Mouse (Mus musculus) myocyte (in vitro differentiated cells): ENCODE measurements around the gene Epha4. TPM values are rescaled to one million over a fixed set of nuclear protein-coding genes. Genes with fewer than 3 reads are reported as not detected.

Experiments used
- H3K27me3 ChIP-seq: one replicate; pipeline ENCODE4 v1.6.1; 2011; ENCODE audit not compliant: control insufficient read depth, insufficient read depth, insufficient read length
- H3K36me3 ChIP-seq: one replicate; pipeline ENCODE4 v1.6.1; 2011; ENCODE audit not compliant: control insufficient read depth, insufficient read depth
- H3K4me2 ChIP-seq: one replicate; pipeline ENCODE4 v1.6.1; 2011; ENCODE audit warnings: low read depth, control low read depth
- H3K4me3 ChIP-seq: one replicate; pipeline ENCODE4 v1.5.1; 2011; ENCODE audit warnings: mild to moderate bottlenecking, control low read depth, moderate library complexity
- H3K79me2 ChIP-seq: one replicate; pipeline ENCODE4 v1.6.1; 2011; ENCODE audit not compliant: control insufficient read depth, insufficient read depth
- H3ac ChIP-seq: one replicate; pipeline ENCODE4 v1.6.1; 2011; ENCODE audit not compliant: control insufficient read depth, insufficient read length
- CEBPB ChIP-seq: IDR thresholded peaks from 2 replicates; pipeline ENCODE4 v1.6.1; 2011; ENCODE audit warnings: mild to moderate bottlenecking, moderate library complexity; ENCODE audit not compliant: poor library complexity, insufficient read depth, severe bottlenecking
- E2F4 ChIP-seq: IDR thresholded peaks from one replicate; pipeline ENCODE4 v1.6.1; 2011; ENCODE audit warnings: mild to moderate bottlenecking, control low read depth, moderate library complexity; ENCODE audit not compliant: insufficient read depth
- MAX ChIP-seq: IDR thresholded peaks from one replicate; pipeline ENCODE4 v1.6.1; 2011; ENCODE audit warnings: low read depth, mild to moderate bottlenecking, control low read depth
- MYOD1 ChIP-seq, 3 experiments: IDR thresholded peaks; one replicate each; pipeline ENCODE4 v1.6.1; 2011; ENCODE audit warnings: control low read depth in 2 of 3, low read depth in 2 of 3, mild to moderate bottlenecking in 2 of 3, moderate library complexity in 1 of 3; ENCODE audit not compliant: insufficient read length in 2 of 3, control insufficient read depth in 1 of 3
- MYOG ChIP-seq, 3 experiments: IDR thresholded peaks; one replicate each; pipeline ENCODE4 v1.6.1; 2011; ENCODE audit warnings: control low read depth in 2 of 3, low read depth in 2 of 3, mild to moderate bottlenecking in 2 of 3; ENCODE audit not compliant: insufficient read length in 2 of 3, control insufficient read depth in 1 of 3, insufficient read depth in 1 of 3
- POLR2A ChIP-seq: IDR thresholded peaks from one replicate; pipeline ENCODE4 v1.6.1; 2011; ENCODE audit warnings: low read depth, mild to moderate bottlenecking, control low read depth, moderate library complexity; ENCODE audit not compliant: insufficient read length
- POLR2AphosphoS2 ChIP-seq: IDR thresholded peaks from one replicate; pipeline ENCODE4 v1.6.1; 2011; ENCODE audit warnings: low read depth, control low read depth; ENCODE audit not compliant: insufficient read length
- REST ChIP-seq: IDR thresholded peaks from one replicate; pipeline ENCODE4 v1.6.1; 2011; ENCODE audit warnings: mild to moderate bottlenecking, control low read depth, moderate library complexity; ENCODE audit not compliant: insufficient read depth, insufficient read length
- SRF ChIP-seq: IDR thresholded peaks from one replicate; pipeline ENCODE4 v1.6.1; 2011; ENCODE audit warnings: low read depth; ENCODE audit not compliant: control insufficient read depth, insufficient read length
- TCF12 ChIP-seq: IDR thresholded peaks from one replicate; pipeline ENCODE4 v1.6.1; 2011; ENCODE audit warnings: mild to moderate bottlenecking, control low read depth; ENCODE audit not compliant: poor library complexity, insufficient read depth, severe bottlenecking
- TCF3 ChIP-seq: IDR thresholded peaks from one replicate; pipeline ENCODE4 v1.6.1; 2011; ENCODE audit warnings: low read depth, control low read depth; ENCODE audit not compliant: insufficient read length
- USF1 ChIP-seq: IDR thresholded peaks from one replicate; pipeline ENCODE4 v1.6.1; 2011; ENCODE audit warnings: low read depth, mild to moderate bottlenecking, control low read depth, moderate library complexity
- polyA plus RNA-seq: library from polyadenylated mRNA; unstranded; fragments of >200 nt; fragmentation: generic; extraction: Trizol; gene quantifications from one replicate; pipeline ENCODE4 v1.2.1, GENCODE M21; 2012; ENCODE audit warnings: missing spikeins

Gene Epha4
- polyA plus RNA-seq, 1 experiment = 0.29 TPM

DNA sequence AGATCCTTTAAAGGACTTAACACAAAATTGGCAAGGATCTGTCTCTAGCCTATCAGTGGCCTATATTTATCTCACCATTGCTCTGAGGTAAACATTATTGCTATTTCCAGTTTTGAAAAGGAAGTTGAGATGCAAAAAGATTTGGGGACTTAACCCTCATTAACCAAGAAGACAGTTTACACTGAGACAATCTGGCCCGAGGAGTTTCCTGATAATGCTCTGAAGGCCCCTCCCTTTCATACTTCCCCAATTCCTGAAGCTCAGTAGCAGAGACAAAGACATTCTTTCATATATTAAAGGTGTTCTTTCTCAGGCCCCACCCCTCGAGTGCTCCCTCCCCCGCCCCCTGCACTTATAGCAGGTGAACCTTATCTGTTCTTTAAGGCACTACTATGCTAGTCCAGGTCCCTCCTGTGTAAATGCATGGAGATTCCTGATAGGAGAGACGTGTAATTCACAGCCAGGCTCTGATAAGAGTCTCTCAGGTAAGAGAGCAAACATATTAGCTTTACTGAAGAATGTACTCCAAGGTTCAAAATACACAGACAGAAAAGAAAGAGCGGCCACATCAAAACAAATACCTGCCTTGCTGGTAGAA is 46.1 kb downstream of the Epha4 start:
- Histone ChIP-seq H3K79me2 (no peaks in the 10 kb centered on the region), H3K27me3 (no peaks in the 10 kb centered on the region), H3K36me3 (no peaks in the 10 kb centered on the region), H3ac (no peak overlapping the region), H3K4me3 (no peak overlapping the region), H3K4me2 (no peak overlapping the region)
- TF ChIP-seq MAX (no peak), TCF3 (no peak), TCF12 (no peak), MYOD1 (IDR thresholded peaks at IDR 0.05; ENCODE audit: control insufficient read depth in 1 of 3, insufficient read length in 2 of 3, low read depth in 2 of 3) (no peak), SRF (no peak), USF1 (no peak), MYOG (IDR thresholded peaks at IDR 0.05; ENCODE audit: control insufficient read depth in 1 of 3, insufficient read depth in 1 of 3, insufficient read length in 2 of 3, low read depth in 2 of 3) (no peak), REST (no peak), POLR2A (no peak), E2F4 (no peak), POLR2AphosphoS2 (no peak), CEBPB (no peak)

DNA sequence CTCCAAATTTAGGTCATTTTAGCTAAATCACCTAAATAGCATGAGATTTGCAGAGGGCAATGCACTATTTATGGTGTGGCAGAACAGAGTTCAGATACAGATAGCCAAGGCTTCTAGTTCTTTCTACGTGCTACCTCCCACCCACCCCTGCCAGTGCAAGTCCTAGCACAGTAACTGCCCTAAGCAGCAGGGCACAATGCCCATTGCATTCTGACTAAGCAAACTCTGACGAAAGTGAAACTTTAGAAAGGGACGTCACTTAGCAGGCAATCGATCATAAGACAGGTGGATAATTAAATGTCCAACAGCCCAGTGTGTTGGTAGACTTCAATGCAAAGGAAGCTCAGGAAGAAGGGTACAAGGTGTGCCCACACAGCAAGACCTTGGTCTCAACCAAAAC is 49.4 kb downstream of the Epha4 start:
- Histone ChIP-seq H3K79me2 (no peaks in the 10 kb centered on the region), H3K4me3 (no peak overlapping the region), H3K4me2 (peak overlapping the region; percentile 3), H3ac (no peak overlapping the region), H3K36me3 (no peaks in the 10 kb centered on the region), H3K27me3 (no peaks in the 10 kb centered on the region)
- TF ChIP-seq USF1 = no peak
- no peak for TF ChIP-seq POLR2AphosphoS2
- no peak for TF ChIP-seq SRF
- TF ChIP-seq MYOD1 (IDR thresholded peaks at IDR 0.05; ENCODE audit: control insufficient read depth in 1 of 3, insufficient read length in 2 of 3, low read depth in 2 of 3) = no peak
- no peak for TF ChIP-seq REST

DNA sequence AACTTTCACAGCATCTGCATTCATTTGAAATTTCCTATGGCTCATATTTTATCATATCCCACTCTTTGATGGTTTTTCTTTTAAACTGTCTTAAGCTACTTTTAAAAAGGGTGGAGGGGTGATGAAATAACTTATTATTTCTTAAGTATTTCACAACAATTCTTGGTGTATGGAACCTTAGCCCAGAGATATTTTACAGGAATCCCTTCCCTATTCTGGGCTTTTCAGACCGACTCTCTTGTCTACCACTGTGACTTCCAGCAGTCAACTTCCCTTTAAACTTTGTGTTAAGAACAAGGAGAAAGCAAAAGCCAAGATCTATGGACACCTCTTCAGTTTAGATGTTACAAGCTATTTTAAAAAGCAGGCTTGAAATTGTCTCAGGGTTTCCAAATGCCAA is 50.8 kb downstream of the Epha4 start:
- Histone ChIP-seq H3ac (no peak overlapping the region), H3K79me2 (no peaks in the 10 kb centered on the region), H3K27me3 (no peaks in the 10 kb centered on the region), H3K4me3 (no peak overlapping the region), H3K36me3 (no peaks in the 10 kb centered on the region), H3K4me2 (no peak overlapping the region)
- TF ChIP-seq SRF = no peak
- TF ChIP-seq MYOG (IDR thresholded peaks at IDR 0.05; ENCODE audit: control insufficient read depth in 1 of 3, insufficient read depth in 1 of 3, insufficient read length in 2 of 3, low read depth in 2 of 3) = no peak
- TF ChIP-seq MYOD1 (IDR thresholded peaks at IDR 0.05; ENCODE audit: control insufficient read depth in 1 of 3, insufficient read length in 2 of 3, low read depth in 2 of 3) = no peak
- no peak for TF ChIP-seq TCF3
- TF ChIP-seq REST = no peak
- TF ChIP-seq USF1 = no peak
- no peak for TF ChIP-seq E2F4
- no peak for TF ChIP-seq TCF12
- TF ChIP-seq POLR2A = no peak
- TF ChIP-seq MAX = no peak
- no peak for TF ChIP-seq CEBPB
- TF ChIP-seq POLR2AphosphoS2 = no peak

DNA sequence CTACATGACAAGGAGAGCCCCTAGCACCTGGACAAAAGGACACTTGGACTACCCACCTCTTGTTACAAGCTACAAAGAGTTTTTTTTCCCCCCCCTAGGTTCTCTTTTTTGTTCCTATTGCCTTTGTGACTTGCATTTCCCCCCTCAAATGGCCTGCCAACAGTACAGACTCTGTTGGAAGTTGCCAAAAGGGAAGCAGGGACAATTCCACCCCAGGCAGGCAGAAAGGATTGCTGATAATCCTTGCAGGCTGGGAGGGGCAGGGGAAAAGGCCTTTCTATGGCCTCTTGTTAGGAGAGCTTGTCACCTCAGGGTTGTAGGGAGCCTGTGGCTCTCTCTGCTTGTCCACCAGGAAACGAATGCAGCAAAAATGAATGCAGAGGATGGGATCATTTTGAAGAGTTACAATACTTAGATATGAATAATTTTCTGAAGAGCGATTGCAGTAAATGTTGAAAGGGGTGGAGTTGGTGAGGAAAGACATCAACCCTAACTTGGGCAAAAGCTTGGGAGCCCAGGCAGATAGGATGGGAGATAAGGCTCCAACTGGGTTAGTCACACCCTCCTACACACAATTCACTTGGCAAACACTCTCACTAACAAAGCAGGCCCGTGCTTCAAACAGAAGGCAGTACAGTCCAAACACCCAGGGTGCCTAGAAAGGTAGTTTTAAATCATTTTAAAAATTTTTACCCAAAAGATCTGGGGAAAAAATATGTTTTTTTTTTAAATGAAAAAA is 52.8 kb downstream of the Epha4 start:
- no peak for TF ChIP-seq MAX
- no peak for TF ChIP-seq POLR2A
- no peak for TF ChIP-seq POLR2AphosphoS2
- TF ChIP-seq E2F4 = no peak
- no peak for TF ChIP-seq MYOG (IDR thresholded peaks at IDR 0.05; ENCODE audit: control insufficient read depth in 1 of 3, insufficient read depth in 1 of 3, insufficient read length in 2 of 3, low read depth in 2 of 3)
- no peak for TF ChIP-seq REST
- TF ChIP-seq TCF3 = no peak
- no peak for TF ChIP-seq TCF12
- no peak for TF ChIP-seq USF1
- TF ChIP-seq CEBPB = no peak
- TF ChIP-seq MYOD1 (IDR thresholded peaks at IDR 0.05; ENCODE audit: control insufficient read depth in 1 of 3, insufficient read length in 2 of 3, low read depth in 2 of 3) = no peak
- no peak for TF ChIP-seq SRF
- no peaks in the 10 kb centered on the region for H3K79me2 ChIP-seq
- no peak overlapping the region for H3ac ChIP-seq
- peak overlapping the region; percentile 71 for H3K4me2 ChIP-seq
- H3K36me3 ChIP-seq = no peaks in the 10 kb centered on the region
- no peak overlapping the region for H3K4me3 ChIP-seq
- H3K27me3 ChIP-seq = no peaks in the 10 kb centered on the region
